8 mouse cellular contexts compared by ENCODE assay signal in the genomic region with DNA sequence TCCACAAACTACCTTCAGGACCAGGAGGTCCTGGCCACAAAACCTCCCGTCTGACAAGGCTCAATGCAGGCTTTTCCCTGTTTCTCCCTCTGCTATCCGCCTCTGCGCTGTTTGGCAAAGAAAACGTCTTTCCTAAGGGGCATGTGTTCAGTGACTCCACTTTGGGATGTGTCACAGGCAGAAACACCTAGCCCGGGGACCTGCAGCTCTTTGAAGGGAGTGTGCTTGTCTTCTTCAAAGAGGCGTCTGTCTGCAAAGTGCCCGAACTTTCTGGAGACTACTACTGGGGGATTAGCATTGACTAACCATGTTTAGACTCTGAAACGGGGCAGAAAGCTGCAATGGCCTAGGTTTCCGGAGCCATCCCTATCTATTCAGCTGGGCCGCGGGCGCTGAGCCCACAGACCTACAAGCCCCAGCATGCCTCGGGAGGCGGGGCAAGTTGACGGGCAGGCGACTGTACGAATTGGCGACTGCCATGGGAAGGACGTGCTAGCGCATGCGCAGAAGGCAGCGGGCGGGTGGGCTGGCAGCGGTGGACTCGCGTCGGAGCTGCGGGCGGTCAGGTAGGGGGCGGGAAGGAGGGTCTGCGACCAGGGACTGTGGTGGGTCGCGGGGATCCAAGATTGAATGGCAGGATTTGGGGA. TPM values are rescaled to one million over a fixed set of nuclear protein-coding genes. Genes with fewer than 3 reads are reported as not detected.
DNase-seq lines count a peak whose midpoint lies in the region; ATAC-seq lines count a peak whose summit lies in the region.

Gene Trim32, plus strand, starts transcription at position 483 of the 647 bp plus-strand sequence.

- no peaks in the 10 kb centered on the region; the same call in 1 of the 2 replicates for H3K36me3 ChIP-seq in hindbrain, embryonic 13.5 days

- H3K4me3 ChIP-seq in hindbrain, embryonic 13.5 days = peak within 1 kb of the TSS; percentile 72

- ATAC-seq in hindbrain, embryonic 13.5 days (ENCODE audit: low FRiP score) = peak; percentile 97

- peaks cover 26% of the 10 kb centered on the region for H3K4me1 ChIP-seq in hindbrain, embryonic 13.5 days (replicated peaks)

- H3K9me3 ChIP-seq in hindbrain, embryonic 13.5 days = no peaks in the 10 kb centered on the region

- peak within 1 kb of the TSS; percentile 68 for H3K4me2 ChIP-seq in hindbrain, embryonic 13.5 days

- peak; percentile 100 for DNase-seq in NIH3T3 (ENCODE audit: low read depth)
- peak; percentile 98 for DNase-seq in cerebellum, adult 9-11 months
- peak; percentile 96 to 99 for DNase-seq in frontal cortex, postnatal 14 days (ENCODE audit: low spot score in 2 of 2)
- DNase-seq in layer of hippocampus, postnatal 25 days (ENCODE audit: extremely low spot score in 1 of 2, low spot score in 1 of 2) = peak; percentile 100
- DNase-seq in lung, postnatal 25 days (ENCODE audit: low spot score) = peak; percentile 98
- DNase-seq in retina, embryonic 14.5 days (ENCODE audit: low spot score) = peak; percentile 96
- peak; percentile 100 for DNase-seq in thymus, postnatal 4 days

- H3K27ac ChIP-seq in hindbrain, embryonic 13.5 days = peak within 1 kb of the TSS; percentile 90

- peak within 1 kb of the TSS; percentile 83 for H3K9ac ChIP-seq in hindbrain, embryonic 13.5 days

- WGBS in hindbrain, embryonic 13.5 days = 4% methylated on average over 33 of the region's 33 CpGs

- H3K27me3 ChIP-seq in hindbrain, embryonic 13.5 days = no peaks in the 10 kb centered on the region

RNA-seq across cellular contexts. Expression of gene Trim32, which starts in this region (rescaled TPM):
- 139 and 145 TPM in 2 replicates for polyA plus RNA-seq in hindbrain, embryonic 13.5 days (2015; fragmentation: Nextera tagmentation; extraction: Ambion mirVana)
- total RNA-seq in layer of hippocampus, postnatal 25 days (2021) = 100 to 1,000 TPM; 215 to 234 TPM

Comparison
In these comparisons a context has a peak if more than half of its experiments do, and no peak if none do; other contexts are left out.
1. Peak in every context shown above with its lines: DNase-seq, ATAC-seq, H3K4me3 ChIP-seq and H3K27ac ChIP-seq.